Mouse (Mus musculus): ENCODE data around the gene Mthfs. TPM values are rescaled to one million over a fixed set of nuclear protein-coding genes. Genes with fewer than 3 reads are reported as not detected.
A peak's percentile ranks its signal among the peaks of the same experiment; 100 is the strongest.

Gene Mthfs
- polyA plus RNA-seq, 3 experiments from 2014 or later = 85.3 to 110 (median 93.7) TPM

DNA sequence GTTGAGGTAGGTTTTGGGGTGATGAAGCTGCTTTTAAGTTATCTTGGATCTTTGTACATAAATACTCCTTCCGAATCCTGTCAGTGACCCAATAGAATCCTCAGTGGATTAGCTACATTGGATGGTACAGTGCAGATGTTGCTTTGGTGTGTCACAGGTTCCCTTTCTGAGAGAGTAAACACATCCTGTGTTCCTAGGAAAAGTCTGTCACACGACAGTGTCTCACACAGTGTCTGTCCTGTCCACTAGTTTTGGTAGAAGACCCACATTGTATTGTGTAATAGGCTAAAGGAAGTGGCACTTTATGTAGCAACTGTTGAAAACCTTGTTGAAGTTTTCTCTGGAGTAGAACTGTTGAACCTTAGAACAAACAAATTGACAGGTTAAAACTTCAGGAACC, 42.9 kb downstream of the Mthfs start:
- ATAC-seq = no peak

DNA sequence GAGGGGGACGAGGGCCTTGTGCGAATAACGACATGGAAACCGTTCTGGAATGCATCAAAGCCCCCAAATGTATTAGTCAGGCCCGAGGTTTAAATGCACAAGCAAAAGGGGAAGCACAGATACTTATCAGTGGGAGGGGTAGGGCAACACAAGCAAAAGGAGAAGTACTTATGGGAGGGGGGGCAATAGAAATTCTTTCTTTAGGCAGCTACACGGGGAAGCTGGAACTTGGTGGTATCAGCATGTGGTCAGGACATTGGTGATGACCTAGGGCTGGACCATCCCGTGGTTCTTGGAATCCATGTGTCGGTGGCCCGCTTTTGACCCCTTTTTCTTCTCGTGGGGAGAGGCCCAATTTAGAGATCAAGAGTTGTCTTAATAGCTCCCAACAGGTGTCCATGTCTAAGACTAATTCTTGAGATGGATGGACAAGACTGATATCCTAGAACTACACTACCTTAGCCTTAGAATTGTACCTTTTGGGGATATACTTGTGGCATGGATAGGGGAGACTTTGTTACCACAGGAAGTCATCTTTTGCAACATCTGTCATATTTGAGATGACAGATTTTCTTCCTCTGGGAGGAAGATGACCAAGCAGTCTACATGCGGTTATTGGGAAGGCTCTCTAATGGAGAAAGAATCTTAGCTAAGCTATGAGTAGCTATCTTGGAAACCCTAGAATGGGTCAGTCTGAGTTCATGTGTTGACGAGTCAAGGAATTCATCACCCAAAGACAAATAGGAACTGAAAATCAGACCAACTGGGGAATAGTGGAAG, 46.3 kb downstream of the Mthfs start:
- no peak for ATAC-seq

GRCm38 (mm10) chr9:89263968-89264367, 53.5 kb downstream of the Mthfs start:
- no peak for ATAC-seq

- no peak for ATAC-seq
These were observed 54.1 kb downstream of the Mthfs start for GRCm38 (mm10) chr9:89264571-89264970.

DNA sequence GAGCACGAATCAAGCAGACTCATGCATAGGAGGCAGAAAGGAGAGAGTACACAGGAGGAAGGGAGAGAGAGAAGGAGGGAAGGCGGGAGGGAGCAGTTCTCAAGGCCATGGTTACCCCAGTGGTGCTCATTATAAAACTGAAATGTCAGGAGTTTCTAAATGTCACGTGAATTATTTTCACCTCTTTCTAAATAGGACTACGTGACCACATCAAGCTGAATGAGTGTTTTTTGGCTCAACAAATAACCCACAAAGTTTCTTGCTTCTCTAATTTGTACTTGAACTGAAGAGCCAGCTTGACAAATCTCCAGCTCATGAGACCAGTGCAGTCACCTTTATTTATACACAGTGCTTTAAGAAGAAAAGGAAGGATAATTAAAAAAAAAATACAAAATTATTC, 56.6 kb downstream of the Mthfs start:
- ATAC-seq = peak; percentile 61

DNA sequence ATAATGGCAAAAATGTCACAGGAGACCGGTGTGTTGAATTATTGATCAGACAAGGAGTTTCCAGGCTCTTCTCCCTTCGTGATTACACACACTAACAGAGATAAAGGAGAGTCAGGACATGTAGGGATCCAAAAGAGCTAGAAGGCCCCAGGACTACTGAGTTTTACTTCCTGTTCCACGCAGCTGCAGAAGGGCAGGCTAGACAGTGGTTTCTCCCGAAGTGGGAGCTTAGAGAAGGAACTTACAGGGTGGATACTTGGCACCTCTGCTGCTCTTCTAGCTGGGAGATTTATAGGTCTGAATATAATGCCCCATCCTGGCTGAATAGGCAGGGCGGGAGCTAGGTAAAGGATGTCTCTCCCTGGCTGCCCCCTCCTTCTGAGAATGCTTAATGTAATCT, 57.1 kb downstream of the Mthfs start:
- no peak for ATAC-seq

DNA sequence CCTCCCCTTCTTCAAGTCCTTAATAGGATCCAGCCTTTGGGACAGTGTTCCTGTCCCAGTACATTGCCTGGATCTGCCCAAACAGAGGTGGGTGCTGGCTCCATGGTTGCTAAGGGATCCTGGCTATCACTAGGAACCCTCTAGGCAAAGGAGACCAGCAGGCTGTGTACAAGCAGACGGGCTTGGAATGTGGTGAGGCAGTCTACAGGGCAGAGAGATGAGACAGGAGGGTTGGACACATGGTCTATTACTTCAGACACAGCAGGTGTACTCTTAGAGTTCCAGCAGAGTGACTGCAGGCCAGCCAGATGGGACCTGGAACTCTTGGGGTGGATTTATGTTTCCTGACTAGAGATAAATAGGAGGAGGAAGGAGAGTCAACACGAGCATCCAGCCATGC, 59.9 kb downstream of the Mthfs start:
- ATAC-seq = no peak

DNA sequence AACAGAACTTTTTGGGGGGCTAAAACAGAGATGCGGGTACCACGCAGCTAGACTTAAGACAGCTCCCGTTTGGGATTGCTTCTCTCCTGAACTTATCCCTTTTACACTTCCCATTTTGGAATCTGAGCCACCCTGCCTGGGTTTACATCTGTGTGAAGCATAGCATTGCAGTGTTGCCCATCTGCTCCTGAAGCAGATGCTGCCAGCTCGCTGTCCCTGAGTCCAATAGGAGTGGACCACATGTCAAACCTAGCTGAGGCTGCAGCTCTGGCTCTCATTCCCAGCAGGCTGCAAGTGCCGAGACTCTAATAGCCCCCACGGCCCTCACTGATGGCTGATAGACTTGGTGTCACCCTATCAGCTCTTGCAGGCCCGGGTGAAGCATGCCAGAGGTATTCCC, 63.3 kb downstream of the Mthfs start:
- no peak for ATAC-seq

DNA sequence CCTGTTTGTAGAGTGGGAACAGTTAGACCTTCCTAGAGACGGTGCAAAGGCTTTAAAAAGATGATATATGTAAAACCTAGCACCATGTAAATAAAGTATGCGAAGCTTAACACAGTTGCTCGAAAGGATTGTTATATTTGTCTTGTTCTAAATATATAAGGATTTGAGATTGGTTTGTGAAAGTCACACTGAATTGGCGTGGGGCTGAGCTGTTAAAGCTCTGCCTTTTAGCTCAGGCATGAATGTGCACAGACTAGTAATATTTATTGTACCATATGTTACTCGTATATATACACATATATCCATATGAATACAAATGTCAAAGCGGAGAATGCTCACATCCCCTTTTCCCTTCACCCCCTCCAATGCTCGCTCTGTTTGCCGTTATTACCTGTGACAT, 67.7 kb downstream of the Mthfs start:
- ATAC-seq = no peak

DNA sequence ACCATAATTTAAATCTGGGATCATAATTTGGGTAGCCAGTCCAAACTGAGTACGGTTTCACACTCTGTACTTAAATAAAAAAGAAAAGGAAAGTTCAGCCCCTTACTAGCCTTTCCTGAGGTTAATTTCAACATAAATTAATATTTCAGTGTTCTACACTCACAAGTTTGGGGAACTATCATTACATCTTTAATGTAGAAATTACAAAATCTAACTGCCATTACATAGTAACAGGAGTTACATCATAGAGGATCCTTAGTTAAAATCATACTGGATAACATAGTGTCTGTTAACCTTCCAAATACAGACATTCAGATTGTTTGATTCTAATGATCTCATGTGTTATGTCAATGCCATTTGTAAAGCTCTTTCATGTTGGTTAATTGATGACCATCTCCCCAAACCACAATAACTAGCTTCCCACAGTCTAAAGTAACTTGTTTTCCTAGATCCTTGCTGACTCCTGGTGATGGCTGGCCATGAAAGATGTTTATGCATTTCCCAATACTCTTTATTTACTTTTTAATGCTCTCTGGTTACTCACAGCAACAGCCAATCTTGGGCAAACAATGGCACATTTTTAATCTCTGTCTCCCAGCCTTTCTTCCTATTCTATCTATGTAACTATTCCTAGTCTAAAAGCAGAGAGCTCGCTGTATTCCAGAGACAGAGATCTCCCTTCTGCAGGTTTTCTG, 72.0 kb downstream of the Mthfs start:
- ATAC-seq = no peak

GRCm38 (mm10) chr9:89288037-89288436, 77.6 kb downstream of the Mthfs start:
- no peak for ATAC-seq

GRCm38 (mm10) chr9:89293364-89293763, 82.9 kb downstream of the Mthfs start:
- ATAC-seq = no peak

DNA sequence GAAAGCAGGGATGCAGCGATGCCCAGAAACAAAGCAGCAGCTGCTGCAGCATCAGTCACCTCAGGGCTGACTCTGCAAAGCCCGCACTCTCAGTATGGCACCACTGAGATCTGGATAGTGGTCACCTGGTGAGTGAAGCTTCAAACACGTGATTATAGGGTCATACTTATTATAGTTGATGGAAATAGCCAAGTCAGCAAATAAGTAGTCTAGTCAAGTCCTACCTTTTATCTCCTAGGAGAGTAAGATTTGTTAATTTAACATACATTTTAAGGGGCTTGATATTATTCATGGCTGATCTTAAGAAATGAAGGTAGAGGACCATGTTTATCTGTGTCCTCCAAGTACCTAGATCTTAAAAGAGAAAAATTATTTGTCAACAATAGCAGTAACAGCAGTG, 83.6 kb downstream of the Mthfs start:
- ATAC-seq = no peak

GRCm38 (mm10) chr9:89305637-89306036, 95.2 kb downstream of the Mthfs start:
- ATAC-seq = no peak

- no peak for ATAC-seq
These were observed 98.1 kb downstream of the Mthfs start for GRCm38 (mm10) chr9:89308357-89309194.

- no peak for ATAC-seq
These were observed 98.7 kb downstream of the Mthfs start for GRCm38 (mm10) chr9:89309195-89309535.

DNA sequence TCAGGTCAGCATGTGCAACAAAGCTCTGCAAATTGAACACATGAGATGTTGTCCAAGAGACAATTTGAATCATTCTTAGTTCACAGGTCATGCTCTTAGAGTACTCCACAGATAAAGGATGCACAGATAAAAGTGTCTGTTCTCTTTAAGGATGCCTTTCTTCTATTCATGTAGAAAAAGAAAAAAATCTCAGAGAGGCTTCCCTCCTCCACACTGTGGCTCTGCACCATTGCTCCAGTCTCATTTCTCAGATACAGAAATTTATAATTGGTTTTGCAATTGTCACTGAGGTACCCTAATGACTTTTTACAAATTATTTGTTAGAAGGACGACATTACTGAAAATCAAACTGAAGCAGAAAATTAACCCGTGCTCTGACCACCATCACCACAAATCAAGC, 101.2 kb downstream of the Mthfs start:
- no peak for ATAC-seq

DNA sequence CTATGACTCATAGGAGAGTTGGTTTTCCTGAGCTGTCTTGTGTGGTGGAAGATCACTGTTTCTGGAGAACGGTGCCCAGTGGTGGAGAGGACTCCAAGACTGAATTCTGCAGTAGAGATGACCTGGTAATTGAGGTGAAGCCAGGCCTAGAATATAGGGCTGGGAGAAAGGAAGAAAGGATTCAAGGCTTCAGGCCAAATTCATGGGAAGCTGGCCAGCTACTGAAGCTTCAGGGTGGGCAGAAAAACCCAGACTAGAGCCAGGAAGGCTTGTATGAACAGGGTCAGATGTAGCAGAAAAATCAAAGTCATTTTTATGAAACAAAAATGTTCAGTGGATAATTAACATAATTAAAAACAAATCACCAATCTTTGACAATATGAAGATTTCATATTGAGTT, 163.3 kb downstream of the Mthfs start:
- no peak for ATAC-seq

- ATAC-seq = peak; percentile 48
These were observed 164.2 kb downstream of the Mthfs start for GRCm38 (mm10) chr9:89374650-89375049.

DNA sequence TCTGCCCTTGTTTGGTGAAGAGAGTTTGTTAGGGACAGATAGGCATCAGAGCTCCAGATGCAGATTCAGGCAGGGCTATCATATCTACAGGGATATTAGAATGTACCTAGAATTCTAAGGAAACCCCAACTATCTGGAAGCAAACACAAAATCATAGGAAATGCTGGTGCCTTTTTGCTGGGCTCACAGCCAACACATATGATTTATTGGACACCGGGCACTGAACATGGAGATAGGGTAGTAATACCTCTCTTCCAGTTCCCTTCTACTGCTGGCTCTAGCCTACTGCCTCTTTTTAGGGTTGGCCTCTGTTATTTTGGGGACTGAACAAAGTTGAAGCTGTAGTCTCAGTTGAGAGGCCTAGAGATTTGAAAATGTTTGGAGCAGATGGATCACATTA, 192.6 kb downstream of the Mthfs start:
- ATAC-seq = no peak
